Mouse (Mus musculus) E14TG2a.4 (cell line): ENCODE measurements around the gene Lrriq3.

ENCODE experiments used
- H3K27me3 ChIP-seq: 2 replicates; pipeline ENCODE4 v1.6.1; 2014; ENCODE audit warnings: low read length, control low read depth; ENCODE audit not compliant: insufficient read depth
- H3K36me3 ChIP-seq: 2 replicates; pipeline ENCODE4 v1.6.1; 2014; ENCODE audit warnings: low read length, control low read depth; ENCODE audit not compliant: insufficient read depth
- H3K4me1 ChIP-seq: replicated peaks from 2 replicates; pipeline ENCODE4 v1.6.1; 2014; ENCODE audit warnings: low read depth, low read length, control low read depth
- H3K4me3 ChIP-seq: replicated peaks from 2 replicates; pipeline ENCODE4 v1.5.1; 2014; ENCODE audit warnings: mild to moderate bottlenecking, low read length
- H3K9me3 ChIP-seq: 2 replicates; pipeline ENCODE4 v1.6.1; 2014; ENCODE audit warnings: low read length, control low read depth
- CTCF ChIP-seq: conservative IDR thresholded peaks from 2 replicates; pipeline ENCODE4 v1.5.1; 2014; ENCODE audit warnings: low read length
- NANOG ChIP-seq: IDR thresholded peaks from 2 replicates; pipeline ENCODE4 v1.6.1; 2014; ENCODE audit warnings: borderline replicate concordance, low read length, mixed read lengths
- POU5F1 ChIP-seq: IDR thresholded peaks from 2 replicates; pipeline ENCODE4 v1.6.1; 2014; ENCODE audit warnings: low read length, borderline replicate concordance

The Lrriq3 gene

GRCm38 (mm10) chr3:155186456-155186855, 93.2 kb downstream of the Lrriq3 start:
- Histone ChIP-seq H3K27me3 (no peaks in the 10 kb centered on the region), H3K4me3 (no peak overlapping the region), H3K36me3 (no peaks in the 10 kb centered on the region), H3K4me1 (no peaks in the 10 kb centered on the region), H3K9me3 (no peaks in the 10 kb centered on the region)
- no peak for TF ChIP-seq CTCF
- TF ChIP-seq NANOG: no peak
- no peak for TF ChIP-seq POU5F1

DNA sequence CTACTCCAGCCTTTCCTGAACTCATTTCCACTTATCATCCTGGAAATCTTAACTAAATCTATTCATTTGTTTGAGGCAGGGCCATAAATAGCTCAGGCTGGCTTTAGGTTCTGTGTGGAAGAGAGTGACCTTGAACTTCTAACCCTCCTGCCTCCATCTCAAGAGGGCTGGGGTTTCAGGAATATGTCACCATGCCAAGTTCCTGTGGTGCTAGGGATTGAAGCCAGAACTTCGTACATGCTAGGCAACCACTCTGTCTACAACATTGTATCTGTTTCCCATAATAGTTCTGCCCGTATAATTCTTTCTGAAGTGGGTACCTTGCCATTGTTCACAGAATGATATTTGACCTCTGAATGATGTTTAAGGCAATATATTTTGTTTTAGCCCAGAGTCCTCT, 95.6 kb downstream of the Lrriq3 start:
- no peak overlapping the region for H3K4me3 ChIP-seq
- no peaks in the 10 kb centered on the region for H3K4me1 ChIP-seq
- H3K36me3 ChIP-seq: no peaks in the 10 kb centered on the region
- TF ChIP-seq POU5F1 (no peak), NANOG (no peak)
- H3K9me3 ChIP-seq: no peaks in the 10 kb centered on the region
- no peaks in the 10 kb centered on the region for H3K27me3 ChIP-seq

GRCm38 (mm10) chr3:155234919-155235318, 141.7 kb downstream of the Lrriq3 start:
- peaks cover 12% of the 10 kb centered on the region for H3K9me3 ChIP-seq
- TF ChIP-seq CTCF (0 out of 2 replicates have a peak, but pooled peaks have one; percentile 7), NANOG (no peak), POU5F1 (no peak)
- no peak overlapping the region for H3K4me3 ChIP-seq
- no peaks in the 10 kb centered on the region for H3K36me3 ChIP-seq
- no peaks in the 10 kb centered on the region for H3K4me1 ChIP-seq
- no peaks in the 10 kb centered on the region for H3K27me3 ChIP-seq

DNA sequence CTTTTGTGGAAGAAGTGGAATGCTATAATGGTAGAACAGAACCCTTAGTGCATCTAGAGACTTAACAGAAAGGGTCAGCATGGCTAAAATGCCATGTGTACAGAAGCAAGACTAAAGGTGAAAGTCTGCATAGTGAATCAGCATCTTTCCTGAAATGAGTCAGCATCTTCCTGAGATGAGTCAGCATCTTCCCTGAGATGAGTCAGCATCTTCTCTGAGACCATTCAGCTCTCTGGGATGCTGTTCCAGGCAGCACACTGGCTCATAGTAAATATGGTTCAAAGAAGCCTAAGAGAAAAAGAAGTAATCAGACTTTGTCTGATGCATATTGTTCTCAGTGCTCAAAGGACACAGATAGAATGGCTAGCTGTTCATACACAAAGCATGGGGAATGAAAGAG, 142.3 kb downstream of the Lrriq3 start:
- Histone ChIP-seq H3K4me3 (no peak overlapping the region), H3K36me3 (no peaks in the 10 kb centered on the region), H3K9me3 (peaks cover 12% of the 10 kb centered on the region), H3K4me1 (no peaks in the 10 kb centered on the region), H3K27me3 (no peaks in the 10 kb centered on the region)
- TF ChIP-seq CTCF: no peak
- TF ChIP-seq NANOG: no peak
- no peak for TF ChIP-seq POU5F1
